Mouse (Mus musculus) kidney, embryonic 16.5 days (tissue): ENCODE data around the gene Mylk2. TPM values are rescaled to one million over a fixed set of nuclear protein-coding genes. Genes with fewer than 3 reads are reported as not detected.

Source experiments
- ATAC-seq: fragments of 200-750 bp; cut with Nextera tagmentation; 2 replicates; pipeline ENCODE4 v1.8.0; 2017; ENCODE audit warnings: moderate TSS enrichment; ENCODE audit not compliant: low FRiP score, low TSS enrichment
- H3K27ac ChIP-seq: fragments of 300-500 bp; sonication (generic); 2 replicates; pipeline ENCODE4 v1.5.1; 2014; ENCODE audit warnings: low read length
- H3K27me3 ChIP-seq: fragments of 300-500 bp; sonication (generic); 2 replicates; pipeline ENCODE4 v1.6.1; 2014; ENCODE audit warnings: low read length, control low read depth, mixed read lengths; ENCODE audit not compliant: insufficient read depth
- H3K36me3 ChIP-seq: fragments of 300-500 bp; sonication (generic); 2 replicates; pipeline ENCODE4 v1.6.1; 2014; ENCODE audit warnings: low read length, control low read depth, mixed read lengths; ENCODE audit not compliant: insufficient read depth
- H3K4me1 ChIP-seq: fragments of 300-500 bp; sonication (generic); 2 replicates; pipeline ENCODE4 v1.6.1; 2014; ENCODE audit warnings: low read length, control low read depth, mixed read lengths; ENCODE audit not compliant: insufficient read depth
- H3K4me2 ChIP-seq: fragments of 300-500 bp; sonication (generic); replicated peaks from 2 replicates; pipeline ENCODE4 v1.6.1; 2014; ENCODE audit warnings: low read depth, low read length
- H3K4me3 ChIP-seq: fragments of 300-500 bp; sonication (generic); 2 replicates; pipeline ENCODE4 v1.5.1; 2014; ENCODE audit warnings: mild to moderate bottlenecking, low read length
- H3K9ac ChIP-seq: fragments of 300-500 bp; sonication (generic); replicated peaks from 2 replicates; pipeline ENCODE4 v1.6.1; 2014; ENCODE audit warnings: low read length
- H3K9me3 ChIP-seq: fragments of 300-500 bp; sonication (generic); 2 replicates; pipeline ENCODE4 v1.6.1; 2016; ENCODE audit warnings: low read length, control low read depth
- WGBS: fragments of 180-500 bp; shearing (Covaris S2); extraction: QIAGEN DNeasy Blood & Tissue Kit; methylation state at CpG from one replicate; pipeline ENCODE4 v1.1.7; 2014; 5-methylcytosine and 5-hydroxymethylcytosine counted together
- polyA plus RNA-seq: library from polyadenylated mRNA; unstranded; fragments of >200 nt; fragmentation: Nextera tagmentation; extraction: Ambion mirVana; gene quantifications from 2 replicates; pipeline ENCODE4 v1.2.1, GENCODE M21; 2015

Gene Mylk2
- 0.32 and 0.42 TPM in 2 replicates for polyA plus RNA-seq

DNA sequence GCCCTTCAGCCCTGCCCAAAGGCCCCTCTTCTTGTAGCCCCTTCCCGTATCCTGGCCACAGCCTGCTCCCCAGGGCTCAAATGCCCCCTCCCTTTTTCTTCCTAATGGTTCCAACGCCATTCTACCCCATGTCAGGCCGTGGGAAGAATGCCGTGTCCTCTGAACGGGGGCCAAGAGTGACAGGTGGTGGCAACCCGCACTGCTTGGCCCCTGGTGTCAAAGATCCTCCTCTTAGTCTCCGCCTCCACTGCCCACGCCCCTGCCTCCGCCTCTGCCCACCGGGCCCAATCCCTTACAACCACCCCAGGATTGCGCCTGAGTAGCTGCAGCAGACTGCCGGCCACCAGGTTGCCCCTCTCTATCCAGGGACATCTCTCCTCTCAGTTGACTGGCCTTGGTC lies at the start of gene Mylk2:
Gene Mylk2 (plus strand): TSS at position 322 of the 400 bp plus-strand sequence.
- WGBS: 16% methylated on average over 12 of the region's 12 CpGs
- peaks cover 24% of the 10 kb centered on the region for H3K27me3 ChIP-seq

GRCm38 (mm10) chr2:152861891-152862290 lies 49.3 kb upstream of the Mylk2 start:
- Histone ChIP-seq H3K27me3 (no peaks in the 10 kb centered on the region), H3K9me3 (no peaks in the 10 kb centered on the region), H3K4me2 (no peak overlapping the region), H3K4me1 (no peaks in the 10 kb centered on the region), H3K36me3 (peaks cover 19% of the 10 kb centered on the region; the same call in 1 of the 2 replicates), H3K27ac (no peak overlapping the region), H3K9ac (no peak overlapping the region), H3K4me3 (no peak overlapping the region)
- WGBS: 70% methylated on average over 1 of the region's 1 CpGs
- no peak for ATAC-seq

More for the DNA sequence above, at the start of gene Mylk2:
- H3K36me3 ChIP-seq: no peaks in the 10 kb centered on the region
- no peak for ATAC-seq
- no peaks in the 10 kb centered on the region for H3K9me3 ChIP-seq
- H3K4me1 ChIP-seq: peaks cover 27% of the 10 kb centered on the region
- no peak within 1 kb of the TSS for H3K4me3 ChIP-seq
- no peak within 1 kb of the TSS for H3K27ac ChIP-seq
- H3K9ac ChIP-seq: no peak within 1 kb of the TSS
- no peak within 1 kb of the TSS for H3K4me2 ChIP-seq

GRCm38 (mm10) chr2:152862638-152863037 lies 48.5 kb upstream of the Mylk2 start:
- 45% methylated on average over 3 of the region's 3 CpGs for whole genome bisulfite sequencing
- ATAC-seq: 0 out of 2 replicates have a peak, but pooled peaks have one; percentile 74
- H3K9me3 ChIP-seq: no peaks in the 10 kb centered on the region
- peaks cover 21% of the 10 kb centered on the region; the same call in 1 of the 2 replicates for H3K36me3 ChIP-seq
- no peak overlapping the region for H3K27ac ChIP-seq
- no peaks in the 10 kb centered on the region for H3K27me3 ChIP-seq
- H3K4me3 ChIP-seq: no peak overlapping the region
- H3K4me1 ChIP-seq: no peaks in the 10 kb centered on the region
- H3K4me2 ChIP-seq: no peak overlapping the region
- H3K9ac ChIP-seq: no peak overlapping the region

DNA sequence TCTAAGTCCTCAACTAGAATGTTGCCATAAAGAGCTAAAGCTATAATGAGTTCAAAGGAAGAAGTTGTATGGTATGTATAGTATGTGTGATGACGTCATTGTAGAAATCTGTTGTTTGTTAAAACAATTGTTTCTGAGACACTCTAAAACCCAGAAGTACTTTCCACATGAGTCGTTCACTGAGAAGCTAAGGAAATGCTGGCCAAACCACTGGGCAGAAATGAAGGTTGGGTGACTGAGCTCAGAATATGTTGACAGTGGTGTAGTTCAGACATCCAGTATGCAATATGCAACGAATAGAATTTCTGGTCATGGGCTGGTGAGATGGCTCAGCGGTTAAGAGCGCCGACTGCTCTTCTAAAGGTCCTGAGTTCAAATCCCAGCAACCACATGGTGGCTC lies 47.8 kb upstream of the Mylk2 start:
- no peaks in the 10 kb centered on the region for H3K4me1 ChIP-seq
- peaks cover 22% of the 10 kb centered on the region for H3K36me3 ChIP-seq
- no peak for ATAC-seq
- H3K27ac ChIP-seq: no peak overlapping the region
- H3K27me3 ChIP-seq: no peaks in the 10 kb centered on the region
- no peak overlapping the region for H3K4me2 ChIP-seq
- no peak overlapping the region for H3K9ac ChIP-seq
- H3K4me3 ChIP-seq: no peak overlapping the region
- H3K9me3 ChIP-seq: no peaks in the 10 kb centered on the region
- 93% methylated on average over 6 of the region's 6 CpGs for WGBS

- Histone ChIP-seq H3K9me3 (no peaks in the 10 kb centered on the region), H3K27me3 (no peaks in the 10 kb centered on the region), H3K4me1 (no peaks in the 10 kb centered on the region), H3K4me3 (no peak overlapping the region), H3K36me3 (peaks cover 58% of the 10 kb centered on the region), H3K27ac (no peak overlapping the region), H3K4me2 (no peak overlapping the region), H3K9ac (no peak overlapping the region)
- WGBS: 82% methylated on average over 3 of the region's 3 CpGs
- ATAC-seq: no peak
These were observed 32.9 kb upstream of the Mylk2 start for GRCm38 (mm10) chr2:152878239-152878638.

- ATAC-seq: no peak
- 86% methylated on average over 13 of the region's 13 CpGs for WGBS
- H3K4me1 ChIP-seq: no peaks in the 10 kb centered on the region
- H3K4me3 ChIP-seq: no peak overlapping the region
- no peaks in the 10 kb centered on the region for H3K27me3 ChIP-seq
- peaks cover 70% of the 10 kb centered on the region for H3K36me3 ChIP-seq
- no peak overlapping the region for H3K27ac ChIP-seq
- no peak overlapping the region for H3K4me2 ChIP-seq
- H3K9me3 ChIP-seq: no peaks in the 10 kb centered on the region
- H3K9ac ChIP-seq: no peak overlapping the region
These were observed 30.3 kb upstream of the Mylk2 start for GRCm38 (mm10) chr2:152880898-152881297.

- H3K36me3 ChIP-seq: peaks cover 76% of the 10 kb centered on the region
- H3K27ac ChIP-seq: no peak overlapping the region
- no peak for ATAC-seq
- no peak overlapping the region for H3K4me2 ChIP-seq
- H3K4me3 ChIP-seq: no peak overlapping the region
- H3K9ac ChIP-seq: no peak overlapping the region
- 94% methylated on average over 6 of the region's 6 CpGs for WGBS
- H3K27me3 ChIP-seq: no peaks in the 10 kb centered on the region
- H3K9me3 ChIP-seq: no peaks in the 10 kb centered on the region
- no peaks in the 10 kb centered on the region for H3K4me1 ChIP-seq
These were observed 27.0 kb upstream of the Mylk2 start for GRCm38 (mm10) chr2:152884101-152884645.

DNA sequence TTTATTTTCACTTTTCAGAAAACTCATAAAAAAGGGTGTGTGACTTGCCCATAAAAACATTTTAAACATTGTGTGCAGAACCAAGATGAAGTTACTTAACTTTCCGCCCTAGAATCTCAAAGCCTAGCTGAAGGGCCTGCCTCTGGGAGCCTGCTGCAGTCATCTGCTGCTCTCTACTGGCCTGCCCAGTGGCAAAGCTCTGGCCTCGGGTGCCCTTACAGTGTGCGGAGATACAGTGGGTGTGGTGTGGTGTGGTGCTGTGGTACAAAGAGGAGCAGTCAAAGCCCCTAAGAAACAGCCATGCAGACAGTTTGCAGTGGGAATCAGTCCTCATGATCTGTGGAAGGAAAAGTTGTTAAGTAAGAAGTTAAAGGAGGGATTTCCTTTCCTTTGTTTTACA lies 23.9 kb upstream of the Mylk2 start:
- no peak overlapping the region for H3K4me3 ChIP-seq
- no peaks in the 10 kb centered on the region for H3K9me3 ChIP-seq
- H3K4me2 ChIP-seq: no peak overlapping the region
- H3K27me3 ChIP-seq: no peaks in the 10 kb centered on the region
- peaks cover 62% of the 10 kb centered on the region for H3K36me3 ChIP-seq
- ATAC-seq: no peak
- no peak overlapping the region for H3K9ac ChIP-seq
- H3K4me1 ChIP-seq: no peaks in the 10 kb centered on the region
- WGBS: 85% methylated on average over 3 of the region's 3 CpGs
- no peak overlapping the region for H3K27ac ChIP-seq

DNA sequence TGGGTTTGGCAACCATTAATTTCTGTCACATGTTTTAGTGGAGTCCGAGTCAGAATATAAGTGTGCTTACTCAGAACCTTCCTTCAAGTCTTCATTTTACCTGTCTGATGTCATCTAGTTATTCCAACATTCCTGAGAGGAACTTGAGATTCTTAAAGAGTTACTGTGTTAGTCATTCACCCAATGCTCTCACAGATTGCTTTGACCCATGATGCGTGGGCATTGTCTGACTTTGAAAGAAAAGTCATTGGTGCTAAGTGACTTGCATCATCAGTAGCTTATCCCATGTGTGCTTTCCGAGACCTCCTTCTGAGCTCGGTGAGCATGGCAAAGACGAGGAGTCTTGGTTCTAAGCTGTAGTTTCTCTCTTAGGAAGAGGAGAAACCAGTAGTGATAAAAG lies 22.4 kb upstream of the Mylk2 start:
- H3K4me1 ChIP-seq: no peaks in the 10 kb centered on the region
- H3K9ac ChIP-seq: no peak overlapping the region
- no peak for ATAC-seq
- 86% methylated on average over 5 of the region's 5 CpGs for WGBS
- no peak overlapping the region for H3K27ac ChIP-seq
- H3K9me3 ChIP-seq: no peaks in the 10 kb centered on the region
- no peak overlapping the region for H3K4me3 ChIP-seq
- H3K36me3 ChIP-seq: peaks cover 72% of the 10 kb centered on the region
- no peaks in the 10 kb centered on the region for H3K27me3 ChIP-seq
- no peak overlapping the region for H3K4me2 ChIP-seq

DNA sequence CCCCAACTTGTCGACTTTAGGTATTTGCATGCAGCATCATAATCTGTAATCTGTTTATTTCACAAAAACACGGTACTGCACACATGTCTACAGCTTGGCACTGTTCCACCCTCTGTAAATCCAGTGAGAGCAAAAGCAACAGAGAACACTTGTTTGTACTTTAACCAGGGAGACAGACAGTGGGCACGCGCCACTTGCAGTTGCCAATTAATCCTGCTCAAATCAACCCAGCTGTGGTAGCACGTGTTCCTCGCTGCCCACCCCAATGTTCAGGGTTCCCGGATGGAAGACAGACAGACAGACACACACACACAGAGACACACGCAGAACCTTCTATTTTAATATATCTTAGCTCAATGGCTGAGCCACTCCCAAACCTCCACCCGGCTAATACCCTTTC lies 15.3 kb upstream of the Mylk2 start:
- Histone ChIP-seq H3K27me3 (no peaks in the 10 kb centered on the region), H3K9ac (no peak overlapping the region), H3K4me1 (no peaks in the 10 kb centered on the region), H3K36me3 (peaks cover 49% of the 10 kb centered on the region), H3K4me2 (no peak overlapping the region), H3K4me3 (no peak overlapping the region), H3K27ac (no peak overlapping the region), H3K9me3 (no peaks in the 10 kb centered on the region)
- no peak for ATAC-seq
- 88% methylated on average over 9 of the region's 9 CpGs for WGBS
